In genomic region chr7:133008663-133009062, GRCm38 (mm10) we compare ENCODE assay signal across 28 mouse cellular contexts.
DNase-seq lines count a peak whose midpoint lies in the region; ATAC-seq lines count a peak whose summit lies in the region.
"Had no signal": no experiment of that assay in that cellular context is flagged by ENCODE, and none has a peak within 500 bp of the region (broad histone marks: within the 10 kb centered on the region; RNA-seq: fewer than 3 reads in every experiment).

No protein-coding gene starts in this region.

- no peaks in the 10 kb centered on the region for H3K9me3 ChIP-seq in neural tube, embryonic 13.5 days
- H3K9me3 ChIP-seq: embryonic facial prominence, embryonic 12.5 days; forebrain, embryonic 15.5 days; heart, embryonic 13.5 days; hindbrain, embryonic 10.5 days; midbrain, embryonic 13.5 days had no signal

- no peak overlapping the region for H3K9ac ChIP-seq in neural tube, embryonic 13.5 days
- H3K9ac ChIP-seq: embryonic facial prominence, embryonic 12.5 days; forebrain, embryonic 15.5 days; liver, embryonic 14.5 days; midbrain, embryonic 13.5 days had no signal

- peak overlapping the region; percentile 50; the same call in 1 of the 2 replicates for H3K27ac ChIP-seq in neural tube, embryonic 13.5 days (replicated peaks)
- H3K27ac ChIP-seq: embryonic facial prominence, embryonic 12.5 days; forebrain, embryonic 15.5 days; hindbrain, embryonic 10.5 days; liver, embryonic 14.5 days; macrophage; midbrain, embryonic 13.5 days had no signal

- no peaks in the 10 kb centered on the region for H3K27me3 ChIP-seq in neural tube, embryonic 13.5 days
- H3K27me3 ChIP-seq: embryonic facial prominence, embryonic 12.5 days; forebrain, embryonic 15.5 days; heart, embryonic 13.5 days; midbrain, embryonic 13.5 days had no signal

- no peak overlapping the region for H3K4me3 ChIP-seq in neural tube, embryonic 13.5 days
- H3K4me3 ChIP-seq: embryonic facial prominence, embryonic 12.5 days; forebrain, embryonic 15.5 days; heart, embryonic 13.5 days; hindbrain, embryonic 10.5 days; midbrain, embryonic 13.5 days had no signal

- no peaks in the 10 kb centered on the region for H3K36me3 ChIP-seq in neural tube, embryonic 13.5 days
- H3K36me3 ChIP-seq: forebrain, embryonic 15.5 days had no signal

- WGBS in neural tube, embryonic 13.5 days = 73% methylated on average over 4 of the region's 4 CpGs

- no peak for ATAC-seq in neural tube, embryonic 13.5 days (ENCODE audit: low read depth)
- ATAC-seq: activated CD4-positive, CD25-positive, alpha-beta regulatory T cell, adult 4 months; forebrain, embryonic 15.5 days; hindbrain, embryonic 16.5 days; intestine, postnatal 0 days; midbrain, embryonic 13.5 days had no signal

- H3K4me2 ChIP-seq in neural tube, embryonic 13.5 days = no peak overlapping the region
- H3K4me2 ChIP-seq: embryonic facial prominence, embryonic 12.5 days; forebrain, embryonic 15.5 days; heart, embryonic 13.5 days; midbrain, embryonic 13.5 days had no signal

- peaks cover 97% of the 10 kb centered on the region for H3K4me1 ChIP-seq in neural tube, embryonic 13.5 days (replicated peaks)

- DNase-seq in adrenal gland, adult 2 months = peak; percentile 70
- DNase-seq in adrenal gland, adult 18-20 months (ENCODE audit: low spot score in 2 of 2) = no peak
- DNase-seq in heart, adult 11 months = peak; percentile 82
- DNase-seq in heart, postnatal 4 days = no peak
- no peak for DNase-seq in neural tube, embryonic 10.5 days (ENCODE audit: extremely low spot score, low spot score)
- peak; percentile 40 for DNase-seq in adrenal gland, postnatal 25 days
- no peak for DNase-seq in left cerebral cortex, adult 11 months (ENCODE audit: low spot score)
- DNase-seq: cerebellum, postnatal 36 days; heart, postnatal 10 days; kidney, adult 9 months; kidney, postnatal 14 days; liver; lung, adult 2 months; lung, postnatal 10 days; right cerebral cortex, postnatal 4 days; thymus, adult 2 months; thymus, postnatal 36 days had no signal

Comparison
In these comparisons a context has a peak if more than half of its experiments do, and no peak if none do; other contexts are left out.
1. DNase-seq: peak in adrenal gland, adult 2 months (single experiment), heart, adult 11 months (single experiment) and adrenal gland, postnatal 25 days (single experiment); none in adrenal gland, adult 18-20 months (0 of 2), heart, postnatal 4 days (single experiment), neural tube, embryonic 10.5 days (single experiment) and left cerebral cortex, adult 11 months (single experiment).